Mouse (Mus musculus) neural tube, embryonic 15.5 days (tissue): ENCODE measurements around the gene AC141477.1. TPM values are rescaled to one million over a fixed set of nuclear protein-coding genes. Genes with fewer than 3 reads are reported as not detected.

ENCODE experiments used
- ATAC-seq: fragments of 200-750 bp; cut with Nextera tagmentation; 2 replicates; pipeline ENCODE4 v1.8.0; 2017; ENCODE audit warnings: mild to moderate bottlenecking, moderate TSS enrichment, moderate library complexity; ENCODE audit not compliant: low FRiP score
- H3K27ac ChIP-seq: fragments of 300-500 bp; sonication (generic); replicated peaks from 2 replicates; pipeline ENCODE4 v1.5.1; 2015; ENCODE audit warnings: mild to moderate bottlenecking, inconsistent platforms
- H3K27me3 ChIP-seq: fragments of 300-500 bp; sonication (generic); replicated peaks from 2 replicates; pipeline ENCODE4 v1.6.1; 2015; ENCODE audit warnings: inconsistent platforms
- H3K36me3 ChIP-seq: fragments of 300-500 bp; sonication (generic); 2 replicates; pipeline ENCODE4 v1.6.1; 2015; ENCODE audit warnings: inconsistent platforms
- H3K4me1 ChIP-seq: fragments of 300-500 bp; sonication (generic); 2 replicates; pipeline ENCODE4 v1.6.1; 2015; ENCODE audit warnings: inconsistent platforms
- H3K4me2 ChIP-seq: fragments of 300-500 bp; sonication (generic); 2 replicates; pipeline ENCODE4 v1.6.1; 2015; ENCODE audit warnings: inconsistent platforms, mild to moderate bottlenecking, moderate library complexity
- H3K4me3 ChIP-seq: fragments of 300-500 bp; sonication (generic); replicated peaks from 2 replicates; pipeline ENCODE4 v1.5.1; 2015; ENCODE audit warnings: mild to moderate bottlenecking, inconsistent platforms
- H3K9ac ChIP-seq: fragments of 300-500 bp; sonication (generic); replicated peaks from 2 replicates; pipeline ENCODE4 v1.6.1; 2015; ENCODE audit warnings: mild to moderate bottlenecking, inconsistent platforms
- H3K9me3 ChIP-seq: fragments of 300-500 bp; sonication (generic); replicated peaks from 2 replicates; pipeline ENCODE4 v1.6.1; 2016; ENCODE audit warnings: inconsistent platforms
- WGBS: fragments of 180-500 bp; shearing (Covaris S2); methylation state at CpG from one replicate; pipeline ENCODE4 v1.1.7; 2015; ENCODE audit warnings: mixed read lengths; 5-methylcytosine and 5-hydroxymethylcytosine counted together
- polyA plus RNA-seq: library from polyadenylated mRNA; unstranded; fragments of >200 nt; fragmentation: Nextera tagmentation; extraction: Ambion mirVana; gene quantifications from 2 replicates; pipeline ENCODE4 v1.2.1, GENCODE M21; 2015

AC141477.1 gene
- polyA plus RNA-seq: not detected in 2 replicates

DNA sequence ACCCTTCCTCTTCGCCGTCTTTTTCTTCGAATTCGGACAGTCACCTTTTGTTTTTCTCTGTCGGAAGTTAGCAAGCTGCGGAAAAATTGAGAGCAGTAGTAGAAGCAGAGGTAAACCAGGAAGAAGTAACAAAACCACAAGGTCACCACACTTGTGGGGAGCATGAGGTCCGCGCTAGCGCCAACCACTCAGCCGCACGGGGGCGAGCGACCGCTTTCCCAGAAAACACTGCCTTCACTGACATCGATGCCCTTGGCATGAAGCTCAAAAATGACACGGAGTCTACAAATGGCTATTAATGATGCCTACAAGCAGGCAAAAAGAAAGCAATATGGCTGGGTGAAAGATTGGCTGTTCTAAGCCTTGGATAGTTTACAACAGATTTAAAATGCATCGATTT lies at the start of gene AC141477.1:
TSS of gene AC141477.1 (minus strand) at position 164 of the 400 bp plus-strand sequence.
- no peak for ATAC-seq
- H3K4me1 ChIP-seq: peaks cover 22% of the 10 kb centered on the region
- 95% methylated on average over 17 of the region's 17 CpGs for WGBS
- no peak within 1 kb of the TSS for H3K4me2 ChIP-seq
- H3K4me3 ChIP-seq: no peak within 1 kb of the TSS
- no peaks in the 10 kb centered on the region for H3K9me3 ChIP-seq
- peaks cover 47% of the 10 kb centered on the region for H3K36me3 ChIP-seq
- H3K27ac ChIP-seq: no peak within 1 kb of the TSS
- no peak within 1 kb of the TSS for H3K9ac ChIP-seq
- H3K27me3 ChIP-seq: no peaks in the 10 kb centered on the region

DNA sequence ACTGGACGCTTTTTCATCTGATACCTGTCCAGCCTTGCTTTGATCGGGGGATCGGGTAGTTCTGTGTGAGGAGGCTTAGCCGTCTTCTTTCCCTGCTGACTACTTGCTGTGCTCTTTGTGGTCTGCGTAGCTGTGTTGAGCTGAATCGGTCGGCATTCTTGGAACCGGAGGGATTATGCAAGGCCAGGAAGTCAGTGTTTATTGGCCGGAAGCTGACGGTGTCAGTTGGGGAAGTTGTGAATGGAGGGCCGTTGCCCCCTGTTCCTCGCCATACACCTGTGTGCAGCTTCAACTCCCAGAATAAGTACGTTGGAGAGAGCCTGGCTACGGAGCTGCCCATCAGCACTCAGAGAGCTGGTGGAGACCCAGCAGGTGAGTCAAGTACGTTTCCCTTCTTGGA lies 49.0 kb upstream of the AC141477.1 start:
- Histone ChIP-seq H3K27ac (no peak overlapping the region), H3K27me3 (no peaks in the 10 kb centered on the region), H3K36me3 (peaks cover 90% of the 10 kb centered on the region), H3K9me3 (no peaks in the 10 kb centered on the region), H3K4me2 (no peak overlapping the region), H3K4me3 (no peak overlapping the region), H3K9ac (no peak overlapping the region), H3K4me1 (no peaks in the 10 kb centered on the region)
- ATAC-seq: no peak
- 96% methylated on average over 15 of the region's 15 CpGs for WGBS

GRCm38 (mm10) chr10:76488265-76488664 lies 48.0 kb upstream of the AC141477.1 start:
- Histone ChIP-seq H3K4me3 (no peak overlapping the region), H3K4me1 (no peaks in the 10 kb centered on the region)

DNA sequence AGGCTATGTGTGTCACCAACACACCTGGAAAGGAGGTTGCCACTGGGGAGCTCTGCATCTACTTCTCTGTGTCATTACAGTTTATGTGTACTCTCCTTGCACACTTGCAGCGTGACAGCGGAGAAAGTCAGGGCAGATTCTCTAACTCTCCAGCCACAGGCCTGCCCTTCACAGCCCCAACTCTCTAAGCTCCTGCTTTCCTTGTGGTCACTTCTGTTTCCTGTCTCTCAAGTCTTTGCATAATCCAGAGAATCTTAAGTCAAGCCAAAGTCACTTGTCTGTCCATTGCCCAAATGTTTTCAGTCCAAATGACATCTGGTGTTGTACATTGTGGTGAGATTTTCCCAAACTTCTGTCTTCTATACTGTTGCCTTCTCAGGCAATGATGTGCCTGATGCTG lies 46.1 kb upstream of the AC141477.1 start:
- H3K36me3 ChIP-seq: peaks cover 97% of the 10 kb centered on the region
- H3K9me3 ChIP-seq: no peaks in the 10 kb centered on the region
- H3K4me1 ChIP-seq: no peaks in the 10 kb centered on the region
- no peak overlapping the region for H3K4me2 ChIP-seq
- H3K4me3 ChIP-seq: no peak overlapping the region
- ATAC-seq: no peak
- H3K27me3 ChIP-seq: no peaks in the 10 kb centered on the region
- H3K27ac ChIP-seq: no peak overlapping the region
- 100% methylated on average over 2 of the region's 2 CpGs for WGBS
- H3K9ac ChIP-seq: no peak overlapping the region

More at GRCm38 (mm10) chr10:76488265-76488664, 48.0 kb upstream of the AC141477.1 start:
- ATAC-seq: no peak
- Histone ChIP-seq H3K27ac (no peak overlapping the region), H3K9ac (no peak overlapping the region), H3K36me3 (peaks cover 90% of the 10 kb centered on the region), H3K27me3 (no peaks in the 10 kb centered on the region), H3K9me3 (no peaks in the 10 kb centered on the region), H3K4me2 (no peak overlapping the region)
- WGBS: 95% methylated on average over 8 of the region's 8 CpGs

- no peaks in the 10 kb centered on the region for H3K27me3 ChIP-seq
- no peak overlapping the region for H3K4me2 ChIP-seq
- H3K9ac ChIP-seq: no peak overlapping the region
- H3K4me3 ChIP-seq: no peak overlapping the region
- 95% methylated on average over 6 of the region's 6 CpGs for WGBS
- no peak overlapping the region for H3K27ac ChIP-seq
- H3K36me3 ChIP-seq: peaks cover 95% of the 10 kb centered on the region
- no peaks in the 10 kb centered on the region for H3K4me1 ChIP-seq
- no peak for ATAC-seq
- H3K9me3 ChIP-seq: no peaks in the 10 kb centered on the region
Measured at GRCm38 (mm10) chr10:76481480-76481879, 41.2 kb upstream of the AC141477.1 start.

DNA sequence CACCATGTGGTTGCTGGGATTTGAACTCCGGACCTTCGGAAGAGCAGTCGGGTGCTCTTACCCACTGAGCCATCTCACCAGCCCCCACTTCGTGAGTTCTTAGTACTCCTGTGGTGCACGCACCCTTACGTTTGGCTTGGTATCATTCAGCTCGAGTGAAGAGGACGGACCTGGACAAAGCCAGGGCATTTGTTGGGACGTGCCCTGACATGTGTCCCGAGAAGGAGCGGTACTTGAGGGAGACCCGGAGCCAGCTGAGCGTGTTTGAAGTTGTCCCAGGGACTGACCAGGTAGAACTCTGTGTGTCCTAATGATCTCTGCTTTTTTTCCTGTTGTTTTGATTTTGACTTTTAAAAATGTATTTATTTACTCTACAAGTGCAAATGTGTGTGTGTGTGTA lies 40.6 kb upstream of the AC141477.1 start:
- no peak overlapping the region for H3K4me2 ChIP-seq
- WGBS: 95% methylated on average over 13 of the region's 13 CpGs
- H3K36me3 ChIP-seq: peaks cover 95% of the 10 kb centered on the region
- no peaks in the 10 kb centered on the region for H3K4me1 ChIP-seq
- no peak overlapping the region for H3K9ac ChIP-seq
- H3K27ac ChIP-seq: no peak overlapping the region
- no peaks in the 10 kb centered on the region for H3K9me3 ChIP-seq
- no peaks in the 10 kb centered on the region for H3K27me3 ChIP-seq
- H3K4me3 ChIP-seq: no peak overlapping the region
- no peak for ATAC-seq

DNA sequence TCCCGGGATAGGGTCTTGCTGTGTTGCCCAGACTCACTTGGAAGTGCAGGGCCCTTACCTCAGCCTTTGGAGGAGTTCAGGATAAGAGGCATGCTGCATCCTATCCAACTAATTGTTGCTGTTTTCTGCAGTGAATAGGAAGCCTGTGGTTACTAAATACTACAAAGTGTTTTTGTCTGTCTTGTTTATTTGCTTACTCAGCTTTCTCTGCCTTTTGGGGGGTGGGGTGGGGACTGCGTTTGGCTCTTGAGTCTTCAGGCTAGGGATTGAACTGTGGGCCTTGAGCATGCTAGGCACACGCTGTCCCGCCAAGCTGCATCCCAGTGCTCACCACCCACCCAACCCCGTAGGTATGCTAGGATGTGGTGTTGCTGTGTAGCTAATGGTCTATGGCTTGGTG lies 33.5 kb upstream of the AC141477.1 start:
- Histone ChIP-seq H3K4me2 (no peak overlapping the region), H3K9ac (no peak overlapping the region; the same call in 1 of the 2 replicates), H3K4me3 (no peak overlapping the region), H3K36me3 (peaks cover 64% of the 10 kb centered on the region), H3K4me1 (peaks cover 48% of the 10 kb centered on the region), H3K9me3 (no peaks in the 10 kb centered on the region), H3K27me3 (no peaks in the 10 kb centered on the region), H3K27ac (no peak overlapping the region)
- WGBS: 91% methylated on average over 5 of the region's 5 CpGs
- no peak for ATAC-seq

DNA sequence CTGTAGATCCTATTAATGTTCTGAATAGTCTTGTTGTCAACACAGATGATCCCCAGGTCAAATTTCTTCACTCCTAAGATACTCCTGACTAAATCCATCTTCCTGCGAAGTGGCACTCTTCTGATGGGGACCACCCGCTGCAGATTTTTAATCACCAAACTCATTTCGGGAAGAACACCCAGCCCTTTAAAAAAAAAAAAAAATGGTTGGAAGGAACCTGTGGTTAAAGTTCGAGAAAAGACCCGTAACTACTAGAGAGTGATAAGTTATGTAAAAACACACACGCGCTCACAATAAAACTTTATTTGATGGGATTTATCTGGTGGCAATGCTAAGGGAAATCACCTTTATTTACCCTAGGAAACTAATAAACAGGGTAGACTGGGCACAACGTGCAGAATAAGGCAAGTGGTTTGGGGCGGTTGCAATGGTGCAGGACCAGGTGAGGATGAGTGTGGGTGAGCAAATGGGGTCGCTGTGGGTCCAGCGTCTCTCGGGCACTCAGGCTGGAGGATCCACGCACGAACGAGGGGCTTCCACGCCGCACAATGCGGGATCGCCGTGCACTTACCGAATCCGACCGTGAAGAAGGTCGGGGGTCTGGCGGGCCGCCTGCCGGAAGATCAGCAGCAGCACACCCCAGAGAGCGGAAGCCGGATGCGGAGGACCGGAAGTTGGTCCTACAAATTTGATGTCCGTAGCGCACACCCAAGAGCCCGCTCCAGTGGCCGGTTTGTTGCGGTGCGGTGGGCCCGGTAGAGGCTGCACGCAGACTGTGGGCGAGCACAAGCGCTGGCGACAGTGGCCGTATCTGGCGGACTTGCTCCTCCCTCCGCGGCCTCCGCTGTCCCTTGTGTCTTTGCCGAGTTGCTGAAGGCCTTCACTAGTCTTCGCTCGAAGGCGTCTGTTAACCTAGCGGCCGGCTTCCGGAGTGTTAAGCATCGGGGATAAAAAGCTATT lies 28.2 kb upstream of the AC141477.1 start, which contains the start of the genes Mcm3ap and Ybey:
TSS of gene Mcm3ap (plus strand) at position 725 of the 960 bp plus-strand sequence.
TSS of gene Ybey (minus strand) at position 912 of the 960 bp plus-strand sequence.
- peak within 1 kb of the TSS; percentile 94 for H3K9ac ChIP-seq
- H3K9me3 ChIP-seq: no peaks in the 10 kb centered on the region
- no peaks in the 10 kb centered on the region for H3K27me3 ChIP-seq
- peak; percentile 98 for ATAC-seq
- H3K4me3 ChIP-seq: peak within 1 kb of the TSS; percentile 89
- H3K4me1 ChIP-seq: peaks cover 38% of the 10 kb centered on the region
- H3K4me2 ChIP-seq: peak within 1 kb of the TSS; percentile 63
- H3K27ac ChIP-seq: peak within 1 kb of the TSS; percentile 87
- 2% methylated on average over 55 of the region's 55 CpGs for WGBS
- H3K36me3 ChIP-seq: peaks cover 36% of the 10 kb centered on the region

DNA sequence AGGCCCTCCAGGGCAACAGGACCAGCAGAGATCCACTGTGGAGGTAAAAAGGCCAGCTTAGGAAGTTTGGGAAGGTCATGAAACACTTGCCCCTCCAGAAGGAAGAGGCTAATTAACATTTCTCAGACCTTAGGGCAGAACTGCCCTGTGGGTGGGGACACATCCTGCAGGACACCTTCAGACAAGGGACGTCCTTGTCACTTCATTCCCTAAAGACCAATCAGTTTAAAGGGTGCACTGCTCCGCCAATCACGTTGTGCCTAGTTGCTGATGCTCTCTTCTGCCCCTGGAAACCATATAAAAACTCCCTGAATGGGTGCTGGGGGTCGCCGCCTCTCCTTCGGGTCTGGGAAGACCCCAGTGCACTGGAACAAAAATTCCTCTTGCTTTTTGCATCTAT lies 22.5 kb upstream of the AC141477.1 start:
- Histone ChIP-seq H3K36me3 (peaks cover 23% of the 10 kb centered on the region), H3K9ac (no peak overlapping the region), H3K4me1 (no peaks in the 10 kb centered on the region), H3K27ac (no peak overlapping the region), H3K4me3 (no peak overlapping the region), H3K27me3 (no peaks in the 10 kb centered on the region), H3K9me3 (no peaks in the 10 kb centered on the region), H3K4me2 (no peak overlapping the region)
- whole genome bisulfite sequencing: 83% methylated on average over 6 of the region's 6 CpGs
- no peak for ATAC-seq

DNA sequence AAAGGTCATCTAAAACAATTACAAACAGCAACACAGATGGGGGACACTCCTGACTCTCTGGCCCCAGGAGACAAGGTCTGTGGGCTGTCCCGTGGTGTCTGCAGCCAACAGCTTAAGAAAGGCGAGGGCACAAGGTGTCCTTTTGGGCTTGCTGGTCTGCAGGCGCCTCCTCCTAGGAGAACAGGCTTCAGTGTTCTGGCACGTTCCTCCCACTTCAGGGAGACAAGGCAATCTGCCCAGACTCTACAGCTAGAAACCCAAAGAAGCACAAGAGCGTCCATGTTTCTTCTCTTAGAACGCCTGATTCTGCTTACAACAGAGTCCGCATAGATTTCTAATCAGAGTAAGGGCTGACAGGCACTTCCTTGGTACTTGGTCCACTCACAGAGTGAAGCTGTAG lies 22.1 kb upstream of the AC141477.1 start:
- no peak overlapping the region for H3K9ac ChIP-seq
- 94% methylated on average over 7 of the region's 7 CpGs for WGBS

GRCm38 (mm10) chr10:76461255-76461654 lies 21.0 kb upstream of the AC141477.1 start:
- no peaks in the 10 kb centered on the region for H3K9me3 ChIP-seq
- ATAC-seq: no peak
- H3K4me1 ChIP-seq: no peaks in the 10 kb centered on the region
- H3K4me2 ChIP-seq: no peak overlapping the region
- H3K9ac ChIP-seq: no peak overlapping the region
- WGBS: 91% methylated on average over 1 of the region's 1 CpGs
- H3K27ac ChIP-seq: no peak overlapping the region
- peaks cover 23% of the 10 kb centered on the region for H3K36me3 ChIP-seq
- H3K27me3 ChIP-seq: no peaks in the 10 kb centered on the region
- no peak overlapping the region for H3K4me3 ChIP-seq

More for the DNA sequence above, 22.1 kb upstream of the AC141477.1 start:
- no peak for ATAC-seq
- H3K4me1 ChIP-seq: no peaks in the 10 kb centered on the region
- peaks cover 23% of the 10 kb centered on the region for H3K36me3 ChIP-seq
- no peak overlapping the region for H3K4me2 ChIP-seq
- H3K27ac ChIP-seq: no peak overlapping the region
- H3K4me3 ChIP-seq: no peak overlapping the region
- H3K27me3 ChIP-seq: no peaks in the 10 kb centered on the region
- no peaks in the 10 kb centered on the region for H3K9me3 ChIP-seq

- Histone ChIP-seq H3K27ac (no peak overlapping the region), H3K9me3 (no peaks in the 10 kb centered on the region), H3K4me3 (no peak overlapping the region), H3K4me1 (no peaks in the 10 kb centered on the region), H3K36me3 (peaks cover under 1% of the 10 kb centered on the region; the same call in 1 of the 2 replicates), H3K4me2 (no peak overlapping the region), H3K9ac (no peak overlapping the region), H3K27me3 (no peaks in the 10 kb centered on the region)
- no peak for ATAC-seq
- WGBS: 75% methylated on average over 5 of the region's 5 CpGs
Measured at GRCm38 (mm10) chr10:76455289-76455688, 15.0 kb upstream of the AC141477.1 start.
